Mouse (Mus musculus) ES-Bruce4 (cell line): ENCODE data around the gene Kmt2d.

ENCODE experiments used
- CTCF ChIP-seq: IDR thresholded peaks from one replicate; pipeline ENCODE4 v1.8.1; 2011; ENCODE audit warnings: low read depth, low read length
- POLR2A ChIP-seq: IDR thresholded peaks from one replicate; pipeline ENCODE4 v1.8.1; 2011; ENCODE audit warnings: low read length; ENCODE audit not compliant: insufficient read depth

GRCm38 (mm10) chr15:98846140-98846539 lies 24.9 kb downstream of the Kmt2d start:
- TF ChIP-seq CTCF = no peak
- TF ChIP-seq POLR2A = no peak
